ENCODE assay signal across 28 mouse cellular contexts in genomic region chr9:42396141-42396540, GRCm38 (mm10). TPM values are rescaled to one million over a fixed set of nuclear protein-coding genes. Genes with fewer than 3 reads are reported as not detected.
"Had no signal": no experiment of that assay in that cellular context is flagged by ENCODE, and none has a peak within 500 bp of the region (broad histone marks: within the 10 kb centered on the region; RNA-seq: fewer than 3 reads in every experiment).

No protein-coding gene starts in this region.

- H3K9me3 ChIP-seq: heart, embryonic 10.5 days; heart, embryonic 12.5 days; hindbrain, embryonic 10.5 days; hindbrain, embryonic 12.5 days; intestine, embryonic 15.5 days; limb, embryonic 10.5 days; limb, embryonic 12.5 days; liver, embryonic 13.5 days; liver, embryonic 15.5 days had no signal

- H3K4me2 ChIP-seq: heart, embryonic 12.5 days; hindbrain, embryonic 12.5 days; hindbrain, embryonic 14.5 days; intestine, embryonic 15.5 days; limb, embryonic 12.5 days; liver, embryonic 11.5 days; liver, embryonic 13.5 days; liver, embryonic 15.5 days had no signal

- H3K27ac ChIP-seq: gastrocnemius, adult 2 months; heart, embryonic 10.5 days; hindbrain, embryonic 10.5 days; hindbrain, embryonic 12.5 days; hindbrain, embryonic 14.5 days; intestine, embryonic 15.5 days; left cerebral cortex, adult 2 months; limb, embryonic 10.5 days; limb, embryonic 12.5 days; liver, embryonic 13.5 days; liver, embryonic 15.5 days had no signal

- H3K27me3 ChIP-seq: hindbrain, embryonic 12.5 days; intestine, embryonic 15.5 days; limb, embryonic 12.5 days had no signal

- ATAC-seq: hindbrain, embryonic 16.5 days; inflammation-experienced regulatory T-cells, adult 6 months; intestine, embryonic 15.5 days; intestine, postnatal 0 days; liver, postnatal 0 days had no signal

- H3K36me3 ChIP-seq: heart, embryonic 10.5 days; heart, embryonic 12.5 days; hindbrain, embryonic 10.5 days; hindbrain, embryonic 12.5 days; intestine, embryonic 15.5 days; limb, embryonic 10.5 days; limb, embryonic 12.5 days; liver, embryonic 13.5 days; liver, embryonic 15.5 days had no signal

- H3K9ac ChIP-seq: heart, embryonic 12.5 days; hindbrain, embryonic 12.5 days; hindbrain, embryonic 14.5 days; intestine, embryonic 15.5 days; limb, embryonic 12.5 days; liver, embryonic 13.5 days; liver, embryonic 15.5 days; liver, postnatal 0 days had no signal

- H3K4me1 ChIP-seq: intestine, embryonic 15.5 days; liver, embryonic 13.5 days; liver, embryonic 15.5 days had no signal

- H3K4me3 ChIP-seq: gastrocnemius, adult 2 months; heart, embryonic 10.5 days; heart, embryonic 12.5 days; hindbrain, embryonic 10.5 days; hindbrain, embryonic 12.5 days; intestine, embryonic 15.5 days; layer of hippocampus, adult 2 months; left cerebral cortex, adult 2 months; limb, embryonic 10.5 days; limb, embryonic 12.5 days; liver, embryonic 13.5 days; liver, embryonic 15.5 days had no signal

- DNase-seq: gastrocnemius, adult 2 months; gastrocnemius, postnatal 10 days; gastrocnemius, postnatal 25 days; kidney, adult 18-20 months; kidney, adult 8-10 months; kidney, postnatal 10 days; kidney, postnatal 25 days; kidney, postnatal 4 days; liver; liver, embryonic 13.5 days; liver, postnatal 0 days had no signal

RNA-seq across cellular contexts. Expression of gene Tecta, which starts 3.6 kb away (rescaled TPM):
- total RNA-seq: granulocyte monocyte progenitor cell, adult 5-6 weeks had no signal
- polyA plus RNA-seq: heart, embryonic 14.5 days; inflammation-experienced regulatory T-cells, adult 6 months had no signal
